Mouse (Mus musculus): ENCODE data around the gene Arv1. TPM values are rescaled to one million over a fixed set of nuclear protein-coding genes. Genes with fewer than 3 reads are reported as not detected.

The Arv1 gene
- total RNA-seq, 2 experiments from 2014 or later = 0.92 to 5.3 TPM

DNA sequence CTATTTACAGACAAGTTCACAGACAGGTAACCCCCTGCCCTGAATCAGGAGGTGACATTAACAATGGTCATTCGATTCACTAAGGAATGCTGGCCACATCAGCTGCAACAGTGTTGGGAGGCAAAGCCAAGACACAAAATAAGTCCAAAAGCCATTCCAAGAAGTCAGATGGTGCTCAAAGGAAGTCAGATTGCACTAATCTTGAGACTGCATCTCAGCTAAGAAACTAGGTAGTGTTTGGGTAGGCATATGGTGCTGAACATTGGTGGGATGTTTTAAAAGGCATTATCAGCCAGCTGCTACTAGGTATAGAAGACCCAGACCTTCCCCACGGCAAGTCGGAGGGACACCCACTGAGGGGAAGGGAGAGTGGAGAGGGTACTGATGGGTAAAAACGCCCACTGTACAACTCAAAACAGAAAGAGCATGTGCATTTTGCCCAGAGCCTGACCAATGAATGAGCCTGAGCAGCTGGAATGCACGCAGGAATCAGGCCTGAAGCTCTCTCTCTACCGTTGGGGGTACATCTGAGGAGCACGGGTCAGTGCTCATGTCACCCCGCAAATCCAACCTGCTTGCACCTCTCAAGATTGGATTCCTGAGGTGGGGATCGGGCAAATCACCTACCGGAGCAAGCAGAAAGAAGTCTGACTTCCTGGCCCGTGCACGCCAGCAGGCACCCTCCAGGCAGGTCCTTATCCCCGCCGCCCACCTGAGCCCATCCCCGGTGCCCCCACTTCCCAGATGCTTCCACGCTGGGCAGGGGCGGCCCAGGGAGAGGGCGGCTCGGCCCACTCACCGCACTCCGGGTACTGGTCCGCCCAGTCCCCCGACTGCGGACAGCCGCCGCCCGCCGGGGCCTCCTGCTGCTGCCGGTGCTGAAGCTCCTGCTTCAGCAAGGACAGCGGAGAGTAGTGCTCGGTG lies 739 bp upstream of the Arv1 start:
- no peak for ATAC-seq (ENCODE audit: poor library complexity, severe bottlenecking)

DNA sequence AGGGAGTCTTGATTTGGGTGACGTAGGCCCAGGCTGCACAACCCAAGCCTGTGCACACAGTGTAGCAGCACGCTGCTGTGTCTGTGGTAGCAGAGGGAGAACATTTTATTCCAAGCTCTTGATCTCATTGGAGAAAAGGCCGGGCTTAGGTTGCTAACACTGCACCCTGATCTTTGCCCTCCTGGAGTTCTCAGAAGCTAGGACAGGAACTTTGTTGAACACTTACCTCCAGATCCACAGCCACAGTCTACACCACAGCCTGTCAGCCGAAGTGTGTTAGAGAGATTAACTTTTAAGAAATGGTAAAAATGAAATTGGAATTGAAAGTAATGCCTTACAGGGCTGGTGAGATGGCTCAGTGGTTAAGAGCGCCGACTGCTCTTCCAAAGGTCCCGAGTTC lies 2.4 kb downstream of the Arv1 start:
- no peak for ATAC-seq (ENCODE audit: poor library complexity, severe bottlenecking)

DNA sequence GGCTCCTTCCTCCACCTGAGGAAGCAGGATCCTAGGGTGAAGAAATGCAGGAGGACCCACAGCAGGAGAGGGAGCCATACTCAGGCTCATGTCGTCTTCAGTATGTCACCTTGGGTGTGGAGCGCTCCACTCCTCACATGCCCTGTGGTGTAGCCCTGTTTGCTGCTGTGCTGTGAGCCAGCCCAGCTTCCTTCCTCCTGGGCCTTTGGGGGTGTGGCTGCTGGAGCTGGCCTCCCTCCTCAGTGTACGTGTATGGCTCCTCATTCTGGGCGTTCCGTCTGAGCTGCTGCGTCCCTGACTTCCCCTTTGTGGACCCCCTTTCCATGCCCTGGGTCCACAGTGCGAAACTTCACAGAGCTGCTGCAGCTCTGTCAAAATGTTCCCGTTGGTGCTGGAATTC lies 10.9 kb downstream of the Arv1 start:
- ATAC-seq (ENCODE audit: poor library complexity, severe bottlenecking) = peak; percentile 62

DNA sequence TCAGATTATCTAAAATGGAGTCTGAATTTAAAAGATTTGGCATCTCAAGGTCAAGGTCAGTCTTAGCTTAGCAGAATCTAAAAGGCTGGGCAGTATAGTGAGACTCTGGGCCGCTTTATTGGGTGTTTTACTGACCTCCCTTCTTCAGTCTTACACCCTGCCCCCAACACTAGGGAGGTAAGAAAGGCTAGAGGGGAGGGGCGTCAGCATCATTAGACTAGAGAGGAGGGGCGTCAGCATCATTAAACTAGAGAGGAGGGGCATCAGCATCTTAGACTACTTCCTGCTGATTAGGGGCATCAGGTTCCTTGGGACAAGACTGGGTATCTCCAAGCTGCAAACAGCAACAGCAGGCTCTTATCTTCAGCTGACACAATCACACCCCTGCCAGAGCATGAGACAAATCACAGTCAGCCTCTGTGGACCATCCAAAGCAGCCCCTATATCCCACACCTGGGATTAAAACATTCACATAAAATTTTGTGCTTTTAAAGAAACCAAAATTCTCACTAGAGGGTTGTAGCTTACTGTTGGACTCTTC lies 13.5 kb downstream of the Arv1 start:
- ATAC-seq (ENCODE audit: poor library complexity, severe bottlenecking) = no peak

DNA sequence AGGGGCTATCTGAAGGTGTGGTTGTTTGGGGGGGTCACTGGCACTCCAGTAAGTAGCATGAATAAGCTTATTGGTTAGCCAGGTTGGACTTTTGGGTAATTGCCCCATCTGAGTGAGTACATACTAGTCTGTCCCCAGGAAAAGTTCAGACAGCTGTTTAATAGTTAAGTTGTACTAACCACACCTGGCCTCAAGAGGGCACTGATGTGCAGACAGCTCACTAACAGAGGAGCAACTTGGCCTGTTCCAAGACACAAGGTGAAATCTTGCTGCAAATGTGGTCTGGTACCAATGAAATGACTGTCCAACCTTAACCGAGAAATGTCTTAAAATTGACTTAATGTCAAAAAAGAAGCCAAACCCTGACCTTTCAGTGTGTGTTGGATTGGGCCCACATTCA lies 17.3 kb downstream of the Arv1 start:
- peak; percentile 51; the same call in 1 of the 2 replicates for ATAC-seq (ENCODE audit: poor library complexity, severe bottlenecking)

DNA sequence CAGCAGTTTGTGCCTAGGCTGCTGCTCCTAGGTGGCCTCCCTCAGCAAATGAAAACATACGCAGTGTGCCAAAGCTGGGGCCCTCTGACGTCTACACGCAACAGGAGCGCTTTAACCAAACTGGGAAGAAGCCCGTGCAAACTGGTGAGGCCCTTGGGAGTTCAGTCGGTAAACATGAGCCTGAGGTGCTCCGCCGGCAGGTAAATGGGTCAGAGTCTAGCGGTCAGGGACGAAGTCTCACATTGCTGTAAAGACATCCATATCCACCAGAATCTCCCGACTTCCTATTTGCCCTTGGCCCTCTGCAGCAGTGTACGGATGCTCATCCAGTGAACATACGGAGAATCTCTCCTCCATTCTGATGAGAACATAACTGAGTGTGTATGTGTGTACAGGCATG lies 24.7 kb downstream of the Arv1 start:
- ATAC-seq (ENCODE audit: poor library complexity, severe bottlenecking) = no peak

DNA sequence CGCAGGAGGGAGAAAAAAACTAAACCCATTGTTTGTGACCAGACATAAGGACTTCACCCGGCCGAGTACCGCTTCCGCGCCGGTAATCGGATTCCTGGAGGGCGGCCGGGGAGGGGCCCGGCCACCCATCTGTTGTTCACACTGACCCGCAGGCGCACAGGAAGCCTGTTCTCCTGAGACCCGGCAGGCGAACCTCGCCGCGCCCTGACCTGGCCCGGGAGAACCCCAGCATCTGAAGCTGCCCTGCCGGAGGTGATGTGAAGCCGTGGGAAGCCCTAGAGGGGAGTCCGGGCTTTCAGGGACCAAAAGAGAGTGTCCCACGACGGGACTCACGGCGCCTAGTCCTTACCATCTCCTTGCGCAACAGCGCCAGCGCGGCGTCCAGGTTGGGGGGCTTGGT lies 29.3 kb downstream of the Arv1 start:
- ATAC-seq (ENCODE audit: poor library complexity, severe bottlenecking) = 0 out of 2 replicates have a peak, but pooled peaks have one; percentile 10

DNA sequence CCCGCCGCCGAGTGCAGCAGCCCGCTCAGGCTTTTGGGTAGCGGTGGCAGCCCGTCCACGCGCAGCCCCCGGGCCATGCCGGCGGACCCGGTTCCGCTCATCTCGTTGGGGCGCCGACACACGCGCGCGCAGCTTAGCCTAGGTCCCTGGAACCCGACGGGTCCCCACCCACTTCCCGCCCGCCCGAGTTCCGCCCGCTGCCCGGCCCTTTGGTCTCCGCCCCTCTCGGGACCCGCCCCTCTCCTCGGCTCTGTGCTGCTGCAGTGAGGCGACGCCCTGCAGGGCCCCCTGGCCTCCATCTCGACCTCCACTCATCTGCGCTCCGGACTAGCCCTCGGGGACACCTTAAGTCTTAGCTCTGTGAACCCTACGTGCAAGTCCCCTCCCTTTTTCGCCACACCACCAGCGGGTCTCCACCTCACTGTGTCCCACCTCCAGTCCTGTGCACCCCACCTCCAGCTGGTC lies 29.8 kb downstream of the Arv1 start, which contains the start of gene Fam89a:
Gene Fam89a, minus strand, starts transcription at position 124 of the 465 bp plus-strand sequence.
- ATAC-seq (ENCODE audit: poor library complexity, severe bottlenecking) = peak; percentile 90

DNA sequence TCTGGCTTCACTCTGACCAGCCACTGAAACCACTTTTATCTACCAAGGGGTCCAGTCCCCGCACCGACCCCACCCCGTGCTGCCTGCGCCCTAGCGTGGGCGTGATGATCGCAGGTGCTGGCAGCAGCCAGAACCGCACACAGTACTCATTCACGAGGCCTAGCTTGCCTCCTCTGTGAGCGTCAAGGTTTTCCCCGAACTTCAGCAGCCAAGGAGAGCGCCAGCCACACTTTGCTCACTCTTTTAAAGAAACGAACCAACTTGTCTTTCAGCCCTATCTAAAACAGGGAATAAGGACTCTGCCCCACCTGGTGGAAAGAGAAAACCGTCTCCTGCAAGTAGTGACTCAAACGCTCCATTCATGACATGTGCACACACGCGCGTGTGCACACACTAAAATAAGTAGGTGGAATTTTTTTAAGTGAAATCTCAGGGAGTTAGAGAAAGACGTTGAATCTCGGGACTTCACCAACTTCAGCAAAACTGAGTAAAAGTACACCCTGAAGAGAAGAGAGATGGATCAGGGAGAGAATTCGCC lies 30.5 kb downstream of the Arv1 start:
- ATAC-seq (ENCODE audit: poor library complexity, severe bottlenecking) = no peak

DNA sequence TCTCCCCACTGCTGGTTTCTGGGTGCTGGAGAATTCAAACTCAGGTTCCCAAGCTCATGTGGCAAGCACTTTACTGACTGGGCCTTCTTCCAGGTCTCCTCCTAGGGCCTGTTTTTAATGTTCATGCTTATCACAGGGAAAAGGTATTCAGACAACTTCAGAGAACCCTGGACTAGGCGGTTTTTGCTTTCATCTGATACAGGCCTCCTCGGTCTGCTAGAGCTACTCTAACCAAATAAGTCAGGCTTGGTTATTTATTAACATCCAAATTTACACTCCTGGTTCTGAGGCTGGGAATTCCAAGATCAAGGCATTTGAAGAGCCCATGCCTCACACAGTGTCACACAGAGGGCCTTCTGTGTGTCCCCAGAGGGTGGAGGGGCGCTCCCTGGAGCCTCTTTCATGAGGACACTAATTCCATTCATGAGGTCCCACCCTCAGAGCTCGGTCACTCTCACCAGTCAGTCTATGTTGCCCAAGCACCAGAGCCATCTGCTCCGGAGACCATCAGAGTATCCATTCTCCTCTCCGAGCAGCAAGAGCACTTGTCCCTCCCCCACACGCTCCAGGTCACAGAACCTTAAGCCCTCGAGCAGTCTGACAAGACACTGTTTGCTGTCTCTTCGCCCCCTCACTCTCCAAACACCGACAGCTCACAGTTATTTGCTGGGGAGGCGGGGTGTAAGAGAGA lies 32.3 kb downstream of the Arv1 start:
- ATAC-seq (ENCODE audit: poor library complexity, severe bottlenecking) = no peak

DNA sequence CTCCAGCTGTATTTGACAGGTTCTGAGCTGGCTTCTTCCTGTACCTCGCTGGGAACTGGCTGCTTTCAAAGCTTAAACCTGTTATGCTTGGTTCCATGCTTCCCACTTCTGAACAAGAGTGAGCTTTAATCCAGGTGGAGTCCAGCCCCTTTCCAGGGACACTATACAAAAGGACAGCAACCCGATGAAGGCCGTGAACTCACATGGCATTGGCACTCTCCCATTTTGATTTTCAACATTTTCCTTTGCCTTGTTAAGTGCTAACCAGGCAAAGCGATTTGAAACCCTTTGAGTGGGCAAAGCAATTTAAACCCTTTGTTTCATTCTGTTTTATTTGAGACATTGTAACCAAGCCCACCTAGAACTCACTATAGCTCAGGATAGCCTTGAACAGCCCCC lies 32.9 kb downstream of the Arv1 start:
- no peak for ATAC-seq (ENCODE audit: poor library complexity, severe bottlenecking)

DNA sequence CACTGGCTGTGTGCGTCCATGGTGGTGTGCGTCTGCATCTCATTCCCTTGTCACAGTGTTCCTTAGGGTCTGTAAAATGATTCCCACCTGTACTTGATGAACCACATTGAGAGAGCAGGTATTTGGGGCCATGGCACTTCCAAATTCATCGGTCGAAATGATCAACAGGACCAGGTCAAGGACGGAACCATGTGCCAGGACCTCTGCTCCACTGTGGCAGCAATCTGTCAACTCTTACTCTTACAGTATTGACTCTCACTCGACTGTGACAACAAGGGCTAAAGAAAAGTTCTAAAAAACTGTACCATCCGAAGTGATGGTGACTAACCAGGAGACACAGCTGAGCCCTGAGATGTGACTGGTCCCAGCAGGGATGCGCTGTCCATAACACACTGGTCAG lies 33.5 kb downstream of the Arv1 start:
- ATAC-seq (ENCODE audit: poor library complexity, severe bottlenecking) = no peak

DNA sequence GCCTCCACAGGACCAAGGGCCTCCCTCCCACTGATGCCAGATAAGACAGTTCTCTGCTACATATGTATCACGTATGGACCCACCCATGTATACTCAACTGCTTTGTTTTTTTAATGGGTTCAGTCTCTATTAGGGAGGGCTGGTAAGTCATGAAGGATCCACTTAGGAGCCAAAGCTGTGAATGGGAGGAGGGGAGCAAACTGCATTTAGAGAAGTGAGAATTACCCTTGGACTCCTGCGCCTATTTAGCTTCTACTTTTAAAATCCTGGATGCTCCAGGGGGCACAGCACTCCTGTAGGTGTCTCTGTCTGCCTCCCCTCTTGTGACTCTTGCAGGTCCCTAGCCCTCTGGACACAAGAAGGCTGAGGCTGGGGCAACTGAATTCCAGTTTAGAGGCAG lies 34.2 kb downstream of the Arv1 start:
- no peak for ATAC-seq (ENCODE audit: poor library complexity, severe bottlenecking)

DNA sequence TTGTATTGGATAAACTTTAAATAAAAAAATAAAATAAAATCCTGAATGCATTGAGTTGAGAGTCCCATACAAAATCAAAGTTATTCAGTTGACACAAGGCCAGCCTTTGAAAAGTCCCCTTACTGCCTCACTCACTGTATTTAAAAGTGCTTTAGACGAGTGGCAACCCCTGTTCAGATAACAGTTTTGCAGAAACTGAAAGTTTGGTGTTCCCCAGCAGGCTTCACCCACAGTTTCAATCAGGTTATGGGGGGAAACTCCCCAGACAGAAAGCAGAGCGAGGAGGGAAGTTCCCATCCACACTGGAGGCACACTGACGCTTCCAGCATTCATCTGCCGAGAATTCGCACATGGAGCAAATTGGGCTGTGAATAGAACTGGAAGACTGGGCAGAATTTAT lies 34.7 kb downstream of the Arv1 start:
- ATAC-seq (ENCODE audit: poor library complexity, severe bottlenecking) = no peak

DNA sequence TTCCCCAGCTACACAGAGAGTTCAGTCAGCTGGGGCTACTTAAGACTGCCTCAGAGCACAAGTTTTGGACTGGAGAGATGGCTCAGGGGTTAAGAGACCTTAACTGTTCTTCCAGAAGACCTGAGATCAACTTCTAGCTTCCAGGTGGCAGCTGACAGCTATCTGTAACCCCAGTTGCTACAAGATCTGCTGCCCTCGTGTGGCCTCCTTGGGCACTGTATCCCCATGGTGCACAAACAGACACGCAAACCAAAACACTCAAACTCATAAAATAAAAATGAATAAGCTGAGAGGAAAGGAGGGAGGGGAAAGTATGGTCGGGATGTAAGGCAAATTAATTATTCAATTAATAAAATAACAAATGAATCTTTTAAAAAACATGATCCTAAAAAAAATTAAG lies 36.6 kb downstream of the Arv1 start:
- ATAC-seq (ENCODE audit: poor library complexity, severe bottlenecking) = peak; percentile 62

DNA sequence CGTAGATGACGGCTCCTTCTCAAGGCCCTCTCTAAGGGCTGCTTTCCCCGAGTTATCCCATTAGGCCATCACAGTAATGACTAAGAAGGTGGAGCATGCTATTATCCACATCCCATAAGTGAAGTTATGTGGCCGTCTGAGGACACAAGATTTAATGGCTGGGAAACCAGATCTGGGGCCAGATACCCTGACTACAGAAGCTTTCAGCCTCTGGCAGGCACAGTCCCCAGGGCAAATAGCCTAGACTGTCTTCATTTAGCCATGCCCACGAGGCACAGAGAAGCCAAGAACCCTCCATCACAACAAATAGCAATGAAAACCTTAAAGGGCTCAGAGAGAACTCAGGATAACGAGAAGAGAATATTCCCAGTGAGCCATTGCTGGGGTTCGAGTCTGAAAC lies 41.1 kb downstream of the Arv1 start:
- no peak for ATAC-seq (ENCODE audit: poor library complexity, severe bottlenecking)

DNA sequence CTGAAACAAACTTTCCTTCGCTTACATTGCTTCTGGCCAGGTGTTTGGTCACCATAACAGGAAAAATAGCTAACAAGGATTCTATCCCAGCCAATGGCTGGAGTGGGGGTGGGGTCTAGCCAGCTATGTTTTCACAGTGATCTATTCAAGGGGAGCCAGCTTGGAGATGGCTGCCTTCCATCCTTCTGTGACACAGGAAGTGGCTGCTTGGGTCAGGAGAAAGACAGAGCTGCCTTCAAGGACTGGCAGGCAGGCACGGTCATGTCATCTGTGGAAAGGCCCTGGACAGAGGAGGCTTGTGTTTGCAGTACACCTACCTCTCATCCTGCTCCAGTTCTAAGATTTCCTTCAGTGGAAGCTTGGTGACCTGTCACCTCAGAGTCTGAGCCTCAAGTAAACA lies 50.5 kb downstream of the Arv1 start:
- ATAC-seq (ENCODE audit: poor library complexity, severe bottlenecking) = no peak

DNA sequence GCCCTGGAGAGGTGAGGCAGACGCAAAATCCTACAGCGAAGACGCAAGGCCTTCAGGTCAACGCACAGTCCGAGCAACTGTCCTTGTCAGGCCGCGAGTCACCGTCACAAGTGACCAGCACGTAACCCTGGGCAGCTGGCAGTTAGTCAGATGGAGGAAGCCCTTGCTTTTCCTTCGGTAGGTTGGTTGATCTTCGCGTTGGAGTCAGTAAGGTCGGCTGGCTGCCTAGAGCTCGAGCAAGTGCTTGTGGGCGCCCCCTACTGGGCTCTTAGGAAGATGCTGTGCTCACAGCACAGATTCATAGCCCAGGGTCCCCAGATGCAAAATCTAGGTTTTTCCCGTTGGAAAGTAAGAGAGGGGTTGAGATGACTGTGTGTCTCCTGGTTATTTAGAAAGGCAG lies 53.8 kb downstream of the Arv1 start:
- ATAC-seq (ENCODE audit: poor library complexity, severe bottlenecking) = peak; percentile 81

DNA sequence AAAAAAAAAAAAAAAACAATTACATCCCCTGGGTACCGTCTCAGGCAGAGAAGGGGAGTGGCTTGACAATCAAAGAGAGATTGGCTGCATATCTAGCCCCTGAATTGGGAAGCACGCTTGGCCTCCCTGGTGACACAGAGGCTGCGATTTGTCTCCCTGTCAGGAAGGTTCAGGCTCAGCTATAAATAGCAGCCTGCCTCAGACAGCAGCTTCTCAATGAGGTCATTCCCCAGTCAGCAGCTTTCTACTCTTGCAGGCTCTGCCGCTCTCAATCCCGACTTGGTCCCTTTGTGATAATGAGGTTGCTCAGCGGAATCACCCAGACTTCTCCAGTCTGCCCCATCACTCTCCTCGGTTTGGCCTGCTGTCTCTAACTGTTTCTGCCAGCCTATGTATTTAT lies 58.3 kb downstream of the Arv1 start:
- ATAC-seq (ENCODE audit: poor library complexity, severe bottlenecking) = no peak

DNA sequence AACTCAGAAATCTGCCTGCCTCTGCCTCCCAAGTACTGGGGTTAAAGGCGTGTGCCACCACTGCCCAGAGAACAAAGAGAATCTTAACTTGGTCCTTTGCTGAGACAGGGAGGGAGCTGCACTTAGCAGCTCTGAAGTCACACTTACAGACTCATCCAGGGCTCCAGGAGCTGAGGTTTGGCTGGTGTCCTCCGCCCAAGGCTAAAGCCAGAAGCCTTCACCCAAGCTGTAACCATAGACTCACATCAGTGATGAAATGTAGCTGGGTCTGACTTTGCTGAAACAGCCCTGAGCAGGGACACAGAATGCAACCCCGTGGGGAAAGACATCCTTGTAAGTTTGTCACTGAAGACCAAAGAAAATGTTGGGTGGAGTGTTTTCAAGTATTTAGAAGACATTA lies 60.5 kb downstream of the Arv1 start:
- ATAC-seq (ENCODE audit: poor library complexity, severe bottlenecking) = no peak

DNA sequence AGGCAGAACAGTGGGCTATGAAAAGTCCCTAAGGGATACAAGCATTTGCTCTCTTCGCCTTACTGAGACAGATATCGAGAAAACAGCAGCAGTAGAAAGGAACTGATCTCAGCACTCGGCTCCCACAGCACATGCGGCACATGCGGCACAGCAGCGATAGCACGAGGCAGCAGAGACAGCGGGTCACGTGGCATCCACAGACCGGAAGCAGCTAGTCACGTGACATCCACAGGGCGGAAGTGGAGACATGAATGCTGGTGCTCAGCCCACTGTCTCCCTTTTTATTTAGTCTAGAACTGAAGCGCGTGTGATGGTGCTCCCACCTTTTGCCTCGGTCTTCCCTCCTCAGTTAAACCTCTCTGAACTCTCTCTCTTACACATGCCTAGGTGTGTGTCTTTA lies 61.3 kb downstream of the Arv1 start:
- ATAC-seq (ENCODE audit: poor library complexity, severe bottlenecking) = no peak

Data from megakaryocyte, adult 5-6 weeks (primary cell).